Mouse (Mus musculus): Measurements from ENCODE around the gene Hip1. TPM values are rescaled to one million over a fixed set of nuclear protein-coding genes. Genes with fewer than 3 reads are reported as not detected.
"Not testable (repeated sequence)": the region's sequence is repeated elsewhere in the genome, so short reads cannot be mapped to it uniquely, and the experiment has no call there.

Hip1 gene
- polyA plus RNA-seq, 1 experiment from 2014 or later = 8.0 TPM

DNA sequence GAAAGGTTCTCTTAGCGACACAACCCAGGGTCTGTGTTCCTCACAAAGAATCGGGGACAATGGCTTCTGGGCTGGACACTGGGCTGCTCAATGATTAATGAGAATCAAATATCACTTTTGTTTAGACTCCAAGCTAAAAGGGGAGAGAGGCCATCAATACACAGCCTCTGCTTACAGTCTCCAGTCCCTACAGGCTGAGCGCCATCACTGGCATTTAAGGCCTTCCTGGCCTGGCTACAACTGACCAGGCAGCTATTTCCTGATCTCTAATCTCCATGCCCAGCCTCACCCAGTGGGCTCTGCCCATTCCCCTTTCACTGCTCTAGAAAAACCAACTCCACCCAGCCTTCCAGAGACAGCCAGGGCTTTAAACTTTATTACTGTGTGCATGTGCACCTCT lies 59.6 kb downstream of the Hip1 start:
- Histone ChIP-seq H3K27ac (no peak overlapping the region), H3K9me3 (replicated peaks) (no peaks in the 10 kb centered on the region), H3K4me3 (no peak overlapping the region), H3K9ac (no peak overlapping the region), H3K4me1 (peaks cover 4% of the 10 kb centered on the region; the same call in 1 of the 2 replicates), H3K27me3 (replicated peaks) (peaks cover 37% of the 10 kb centered on the region), H3K4me2 (no peak overlapping the region), H3K36me3 (no peaks in the 10 kb centered on the region)
- no peak for ATAC-seq
- WGBS (ENCODE audit: insufficient replicate concordance) = 56% methylated on average over 3 of the region's 3 CpGs

DNA sequence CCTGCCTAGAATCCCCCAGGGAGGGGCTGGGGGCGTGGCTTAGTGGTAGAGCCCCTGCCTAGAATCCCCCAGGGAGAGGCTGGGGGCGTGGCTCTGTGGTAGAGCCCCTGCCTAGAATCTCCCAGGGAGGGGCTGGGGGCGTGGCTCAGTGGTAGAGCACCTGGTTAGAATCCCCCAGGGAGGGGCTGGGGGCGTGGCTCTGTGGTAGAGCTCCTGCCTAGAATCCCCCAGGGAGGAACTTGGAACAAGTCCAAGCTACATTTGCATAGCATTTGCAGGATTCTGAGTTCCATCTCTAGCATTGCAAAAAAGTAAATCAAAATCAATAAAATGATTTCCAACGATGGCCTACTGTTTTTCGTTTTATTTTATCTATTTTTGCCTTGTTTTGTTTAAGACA lies 61.1 kb downstream of the Hip1 start:
- 59% methylated on average over 6 of the region's 6 CpGs for WGBS (ENCODE audit: insufficient replicate concordance)
- not testable (repeated sequence) for H3K36me3 ChIP-seq; H3K4me3 ChIP-seq; H3K9ac ChIP-seq; H3K4me2 ChIP-seq; H3K4me1 ChIP-seq; H3K9me3 ChIP-seq (replicated peaks); ATAC-seq; H3K27ac ChIP-seq
- H3K27me3 ChIP-seq (replicated peaks) = peaks cover 23% of the 10 kb centered on the region

DNA sequence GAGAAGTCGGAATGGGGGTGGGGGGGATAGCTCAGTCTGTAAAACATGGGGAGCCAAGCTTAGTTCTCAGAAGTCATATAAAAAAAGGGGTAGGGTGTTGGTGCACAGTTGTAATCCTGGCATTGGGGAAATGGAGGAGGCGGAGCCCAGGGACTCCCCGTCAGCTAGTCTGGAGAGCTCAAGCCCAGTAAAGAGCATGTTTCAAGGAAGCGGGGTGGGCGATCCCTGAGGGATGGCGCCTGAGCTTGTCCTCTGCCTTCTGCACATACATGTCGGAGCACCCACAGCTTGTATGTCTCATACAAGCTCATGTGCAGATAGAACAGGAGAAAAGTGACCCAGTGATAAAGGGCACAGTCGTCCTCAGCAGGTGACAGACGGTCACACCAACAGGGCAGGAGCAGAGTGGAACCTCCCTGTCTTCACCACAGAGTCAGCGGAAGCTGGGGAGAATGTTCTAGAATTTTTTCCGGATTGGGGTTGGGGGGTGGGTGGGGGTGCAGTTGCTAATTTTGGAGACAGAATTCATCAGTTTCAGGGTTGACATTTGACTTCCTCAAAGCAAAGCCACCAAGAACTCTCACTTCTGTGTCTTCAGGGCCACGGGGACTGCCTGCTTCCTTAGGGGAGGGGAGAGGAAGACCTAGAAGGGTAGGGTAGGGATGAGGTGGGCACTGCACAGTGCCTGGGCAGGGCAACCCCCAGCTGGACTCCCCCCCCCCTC lies 65.9 kb downstream of the Hip1 start:
- H3K36me3 ChIP-seq = no peaks in the 10 kb centered on the region
- no peak overlapping the region for H3K9ac ChIP-seq
- H3K27me3 ChIP-seq (replicated peaks) = no peaks in the 10 kb centered on the region
- no peak overlapping the region for H3K4me2 ChIP-seq
- H3K4me3 ChIP-seq = no peak overlapping the region
- 44% methylated on average over 12 of the region's 12 CpGs for whole genome bisulfite sequencing (ENCODE audit: insufficient replicate concordance)
- no peaks in the 10 kb centered on the region for H3K9me3 ChIP-seq (replicated peaks)
- H3K27ac ChIP-seq = no peak overlapping the region
- no peak for ATAC-seq
- peaks cover 5% of the 10 kb centered on the region; the same call in 1 of the 2 replicates for H3K4me1 ChIP-seq

- no peak overlapping the region for H3K27ac ChIP-seq
- no peak for ATAC-seq
- 37% methylated on average over 5 of the region's 5 CpGs for WGBS (ENCODE audit: insufficient replicate concordance)
These were observed 68.7 kb downstream of the Hip1 start for GRCm38 (mm10) chr5:135476199-135476598.

DNA sequence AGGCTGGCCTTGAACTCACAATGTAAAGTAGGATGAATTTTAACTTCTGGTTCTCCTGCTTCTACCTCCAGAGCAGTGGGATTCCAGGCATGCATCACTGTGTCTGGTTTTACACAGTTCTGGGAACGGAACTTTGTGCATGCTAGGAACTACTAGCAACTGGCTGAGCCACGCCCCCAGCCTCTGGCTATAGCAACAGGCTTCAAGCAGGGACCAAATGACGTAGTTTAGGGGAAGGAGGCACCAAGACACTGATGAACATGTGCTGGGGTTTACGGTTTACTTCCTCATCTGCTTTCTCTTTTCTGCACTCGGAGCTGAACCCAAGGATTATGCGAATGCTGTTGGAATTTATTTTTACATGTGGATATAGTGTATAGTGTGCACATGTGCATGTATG lies 72.5 kb downstream of the Hip1 start:
- Histone ChIP-seq H3K4me3 (no peak overlapping the region), H3K27me3 (replicated peaks) (no peaks in the 10 kb centered on the region), H3K9me3 (replicated peaks) (no peaks in the 10 kb centered on the region), H3K36me3 (no peaks in the 10 kb centered on the region), H3K4me2 (no peak overlapping the region), H3K9ac (no peak overlapping the region), H3K4me1 (peaks cover 5% of the 10 kb centered on the region; the same call in 1 of the 2 replicates), H3K27ac (no peak overlapping the region)
- WGBS (ENCODE audit: insufficient replicate concordance) = 35% methylated on average over 6 of the region's 6 CpGs
- no peak for ATAC-seq

More at GRCm38 (mm10) chr5:135476199-135476598, 68.7 kb downstream of the Hip1 start:
- Histone ChIP-seq H3K36me3 (no peaks in the 10 kb centered on the region), H3K9ac (no peak overlapping the region), H3K9me3 (replicated peaks) (no peaks in the 10 kb centered on the region), H3K4me2 (no peak overlapping the region), H3K27me3 (replicated peaks) (no peaks in the 10 kb centered on the region), H3K4me3 (no peak overlapping the region), H3K4me1 (peaks cover 5% of the 10 kb centered on the region; the same call in 1 of the 2 replicates)

GRCm38 (mm10) chr5:135471747-135472146 lies 73.2 kb downstream of the Hip1 start:
- Histone ChIP-seq H3K9me3 (replicated peaks) (no peaks in the 10 kb centered on the region), H3K27me3 (replicated peaks) (no peaks in the 10 kb centered on the region), H3K27ac (no peak overlapping the region), H3K4me3 (no peak overlapping the region), H3K4me2 (no peak overlapping the region), H3K4me1 (peaks cover 5% of the 10 kb centered on the region; the same call in 1 of the 2 replicates), H3K36me3 (no peaks in the 10 kb centered on the region), H3K9ac (no peak overlapping the region)
- ATAC-seq = no peak
- 84% methylated on average over 4 of the region's 4 CpGs for WGBS (ENCODE audit: insufficient replicate concordance)

DNA sequence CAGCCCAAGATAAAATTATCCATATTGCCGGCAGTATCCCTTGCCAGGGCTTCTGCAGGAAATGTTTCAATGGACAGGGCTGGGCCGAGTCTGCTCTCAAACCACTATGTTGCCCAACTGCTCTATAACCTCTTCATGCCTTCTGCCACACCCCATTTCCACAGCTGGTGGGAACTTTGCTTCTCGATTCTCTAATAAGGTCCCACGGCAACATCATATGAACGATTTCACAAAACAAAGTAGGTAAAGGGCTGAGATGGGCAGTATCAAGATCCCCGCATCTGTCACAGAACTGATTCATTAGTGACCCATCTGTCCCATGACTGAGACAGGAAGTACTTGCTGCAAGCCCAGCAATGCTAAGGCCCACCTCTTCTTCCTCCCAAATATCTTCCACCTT lies 76.6 kb downstream of the Hip1 start:
- Histone ChIP-seq H3K4me2 (no peak overlapping the region), H3K36me3 (no peaks in the 10 kb centered on the region), H3K4me3 (no peak overlapping the region), H3K27me3 (replicated peaks) (no peaks in the 10 kb centered on the region), H3K27ac (no peak overlapping the region), H3K9ac (no peak overlapping the region), H3K4me1 (0 out of 2 replicates have a peak, but pooled peaks cover 2% of the 10 kb centered on the region), H3K9me3 (replicated peaks) (no peaks in the 10 kb centered on the region)
- WGBS (ENCODE audit: insufficient replicate concordance) = 84% methylated on average over 6 of the region's 6 CpGs
- ATAC-seq = no peak

GRCm38 (mm10) chr5:135465833-135466291 lies 79.1 kb downstream of the Hip1 start:
- H3K4me2 ChIP-seq = no peak overlapping the region
- ATAC-seq = no peak
- 49% methylated on average over 7 of the region's 7 CpGs for WGBS (ENCODE audit: insufficient replicate concordance)

GRCm38 (mm10) chr5:135463380-135463779 lies 81.5 kb downstream of the Hip1 start:
- Histone ChIP-seq H3K27me3 (replicated peaks) (no peaks in the 10 kb centered on the region), H3K4me3 (no peak overlapping the region), H3K27ac (peak overlapping the region; percentile 37; the same call in 1 of the 2 replicates)

More at GRCm38 (mm10) chr5:135465833-135466291, 79.1 kb downstream of the Hip1 start:
- Histone ChIP-seq H3K27ac (peak overlapping the region; percentile 56), H3K4me3 (no peak overlapping the region), H3K27me3 (replicated peaks) (no peaks in the 10 kb centered on the region), H3K4me1 (0 out of 2 replicates have a peak, but pooled peaks cover 3% of the 10 kb centered on the region), H3K9ac (no peak overlapping the region), H3K9me3 (replicated peaks) (no peaks in the 10 kb centered on the region), H3K36me3 (no peaks in the 10 kb centered on the region)

GRCm38 (mm10) chr5:135460833-135461173 lies 84.1 kb downstream of the Hip1 start:
- no peak overlapping the region for H3K9ac ChIP-seq

More at GRCm38 (mm10) chr5:135463380-135463779, 81.5 kb downstream of the Hip1 start:
- Histone ChIP-seq H3K9me3 (replicated peaks) (no peaks in the 10 kb centered on the region), H3K36me3 (peaks cover 2% of the 10 kb centered on the region; the same call in 1 of the 2 replicates), H3K4me2 (no peak overlapping the region), H3K4me1 (0 out of 2 replicates have a peak, but pooled peaks cover 8% of the 10 kb centered on the region), H3K9ac (no peak overlapping the region)
- 61% methylated on average over 8 of the region's 8 CpGs for WGBS (ENCODE audit: insufficient replicate concordance)
- ATAC-seq = no peak

DNA sequence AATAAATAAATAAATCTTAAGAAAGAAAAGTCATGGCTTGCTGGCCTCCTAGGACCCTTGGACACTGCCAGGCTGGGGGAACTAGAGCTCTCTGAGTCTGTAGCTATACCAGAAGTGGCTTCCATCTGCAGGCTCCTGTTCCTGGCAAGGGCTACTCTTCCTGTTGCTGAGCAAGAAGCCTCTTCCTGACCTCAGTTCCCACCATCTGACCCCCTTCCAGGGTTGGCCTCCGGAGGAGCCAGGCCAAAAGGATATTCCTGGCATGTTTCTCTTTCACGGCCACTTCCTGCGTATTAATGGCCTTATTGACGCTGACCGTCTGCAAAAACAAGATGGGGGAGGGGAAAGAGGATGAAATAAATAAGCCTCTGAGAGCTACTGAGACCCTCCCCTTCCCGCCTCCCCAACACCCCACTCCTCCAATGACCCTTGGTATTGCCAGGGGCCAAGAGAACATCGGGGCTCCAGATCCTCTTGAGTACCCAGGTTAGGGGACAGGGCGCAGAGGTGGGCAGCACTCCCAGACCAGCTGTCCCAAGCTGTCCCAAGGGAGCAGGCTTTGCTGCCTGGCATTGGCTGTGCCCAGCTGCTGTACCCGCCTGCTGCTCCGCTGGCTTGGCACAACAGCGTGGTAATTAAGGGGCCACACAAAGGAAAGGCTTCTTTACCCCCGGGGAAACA lies 84.6 kb downstream of the Hip1 start:
- H3K27ac ChIP-seq = no peak overlapping the region
- no peak for ATAC-seq
- 73% methylated on average over 12 of the region's 12 CpGs for WGBS (ENCODE audit: insufficient replicate concordance)

More at GRCm38 (mm10) chr5:135460833-135461173, 84.1 kb downstream of the Hip1 start:
- no peak overlapping the region for H3K27ac ChIP-seq
- no peaks in the 10 kb centered on the region for H3K9me3 ChIP-seq (replicated peaks)
- no peaks in the 10 kb centered on the region for H3K27me3 ChIP-seq (replicated peaks)
- no peak for ATAC-seq
- 0 out of 2 replicates have a peak, but pooled peaks cover 6% of the 10 kb centered on the region for H3K4me1 ChIP-seq
- peaks cover 2% of the 10 kb centered on the region; the same call in 1 of the 2 replicates for H3K36me3 ChIP-seq
- no peak overlapping the region for H3K4me2 ChIP-seq
- WGBS (ENCODE audit: insufficient replicate concordance) = 62% methylated on average over 4 of the region's 4 CpGs
- no peak overlapping the region for H3K4me3 ChIP-seq

GRCm38 (mm10) chr5:135459486-135459885 lies 85.4 kb downstream of the Hip1 start:
- no peak for ATAC-seq
- Histone ChIP-seq H3K4me2 (no peak overlapping the region), H3K4me1 (0 out of 2 replicates have a peak, but pooled peaks cover 6% of the 10 kb centered on the region), H3K9ac (no peak overlapping the region), H3K27ac (no peak overlapping the region), H3K27me3 (replicated peaks) (no peaks in the 10 kb centered on the region), H3K36me3 (peaks cover 11% of the 10 kb centered on the region), H3K4me3 (no peak overlapping the region), H3K9me3 (replicated peaks) (peaks cover 4% of the 10 kb centered on the region; the same call in 1 of the 2 replicates)
- WGBS (ENCODE audit: insufficient replicate concordance) = 55% methylated on average over 3 of the region's 3 CpGs

More for the DNA sequence above, 84.6 kb downstream of the Hip1 start:
- Histone ChIP-seq H3K9ac (no peak overlapping the region), H3K36me3 (peaks cover 3% of the 10 kb centered on the region; the same call in 1 of the 2 replicates), H3K4me2 (no peak overlapping the region), H3K9me3 (replicated peaks) (no peaks in the 10 kb centered on the region), H3K27me3 (replicated peaks) (no peaks in the 10 kb centered on the region), H3K4me3 (no peak overlapping the region), H3K4me1 (0 out of 2 replicates have a peak, but pooled peaks cover 6% of the 10 kb centered on the region)

All from liver, embryonic 12.5 days (tissue).